Mouse (Mus musculus): Measurements from ENCODE around the gene Exosc7. TPM values are rescaled to one million over a fixed set of nuclear protein-coding genes. Genes with fewer than 3 reads are reported as not detected.

The Exosc7 gene
- polyA plus RNA-seq, 1 experiment from 2014 or later, result 11.6 TPM

- H3K36me3 ChIP-seq (ENCODE audit: inconsistent target), result no peaks in the 10 kb centered on the region
- WGBS (ENCODE audit: missing documents), result 85% methylated on average over 2 of the region's 2 CpGs
- H3K79me2 ChIP-seq (ENCODE audit: inconsistent target), result no peaks in the 10 kb centered on the region
- no peak overlapping the region for H3K4me3 ChIP-seq (ENCODE audit: inconsistent target)
- no peak overlapping the region for H3K27ac ChIP-seq
These were observed 40.1 kb downstream of the Exosc7 start for GRCm38 (mm10) chr9:123153121-123153520.

GRCm38 (mm10) chr9:123156910-123157361 is 43.9 kb downstream of the Exosc7 start:
- 86% methylated on average over 13 of the region's 30 CpGs for WGBS (ENCODE audit: missing documents)

GRCm38 (mm10) chr9:123157699-123158098 is 44.7 kb downstream of the Exosc7 start:
- Histone ChIP-seq H3K79me2 (ENCODE audit: inconsistent target) (no peaks in the 10 kb centered on the region), H3K4me3 (ENCODE audit: inconsistent target) (no peak overlapping the region), H3K36me3 (ENCODE audit: inconsistent target) (no peaks in the 10 kb centered on the region), H3K27ac (no peak overlapping the region)

More at GRCm38 (mm10) chr9:123156910-123157361, 43.9 kb downstream of the Exosc7 start:
- no peaks in the 10 kb centered on the region for H3K36me3 ChIP-seq (ENCODE audit: inconsistent target)
- no peaks in the 10 kb centered on the region for H3K79me2 ChIP-seq (ENCODE audit: inconsistent target)
- H3K4me3 ChIP-seq (ENCODE audit: inconsistent target), result no peak overlapping the region
- H3K27ac ChIP-seq, result no peak overlapping the region

- WGBS (ENCODE audit: missing documents), result 41% methylated on average over 8 of the region's 8 CpGs
- Histone ChIP-seq H3K27ac (no peak overlapping the region), H3K36me3 (ENCODE audit: inconsistent target) (no peaks in the 10 kb centered on the region)
These were observed 45.3 kb downstream of the Exosc7 start for GRCm38 (mm10) chr9:123158125-123158836.

GRCm38 (mm10) chr9:123159330-123159729 is 46.3 kb downstream of the Exosc7 start:
- no peaks in the 10 kb centered on the region for H3K79me2 ChIP-seq (ENCODE audit: inconsistent target)
- 44% methylated on average over 7 of the region's 7 CpGs for WGBS (ENCODE audit: missing documents)

More at GRCm38 (mm10) chr9:123158125-123158836, 45.3 kb downstream of the Exosc7 start:
- no peak overlapping the region for H3K4me3 ChIP-seq (ENCODE audit: inconsistent target)
- no peaks in the 10 kb centered on the region for H3K79me2 ChIP-seq (ENCODE audit: inconsistent target)

GRCm38 (mm10) chr9:123161792-123162191 is 48.8 kb downstream of the Exosc7 start:
- Histone ChIP-seq H3K79me2 (ENCODE audit: inconsistent target) (no peaks in the 10 kb centered on the region), H3K27ac (no peak overlapping the region), H3K4me3 (ENCODE audit: inconsistent target) (no peak overlapping the region), H3K36me3 (ENCODE audit: inconsistent target) (no peaks in the 10 kb centered on the region)
- WGBS (ENCODE audit: missing documents), result 92% methylated on average over 2 of the region's 2 CpGs

More at GRCm38 (mm10) chr9:123159330-123159729, 46.3 kb downstream of the Exosc7 start:
- Histone ChIP-seq H3K36me3 (ENCODE audit: inconsistent target) (no peaks in the 10 kb centered on the region), H3K4me3 (ENCODE audit: inconsistent target) (no peak overlapping the region), H3K27ac (no peak overlapping the region)

GRCm38 (mm10) chr9:123162985-123163694 is 50.1 kb downstream of the Exosc7 start:
- WGBS (ENCODE audit: missing documents), result 84% methylated on average over 4 of the region's 4 CpGs
- Histone ChIP-seq H3K79me2 (ENCODE audit: inconsistent target) (no peaks in the 10 kb centered on the region), H3K36me3 (ENCODE audit: inconsistent target) (no peaks in the 10 kb centered on the region), H3K27ac (no peak overlapping the region), H3K4me3 (ENCODE audit: inconsistent target) (no peak overlapping the region)

GRCm38 (mm10) chr9:123165781-123166443 is 52.9 kb downstream of the Exosc7 start:
- H3K79me2 ChIP-seq (ENCODE audit: inconsistent target), result no peaks in the 10 kb centered on the region
- no peak overlapping the region for H3K27ac ChIP-seq
- WGBS (ENCODE audit: missing documents), result 97% methylated on average over 3 of the region's 3 CpGs
- no peak overlapping the region for H3K4me3 ChIP-seq (ENCODE audit: inconsistent target)
- no peaks in the 10 kb centered on the region for H3K36me3 ChIP-seq (ENCODE audit: inconsistent target)

- Histone ChIP-seq H3K36me3 (ENCODE audit: inconsistent target) (no peaks in the 10 kb centered on the region), H3K4me3 (ENCODE audit: inconsistent target) (no peak overlapping the region), H3K27ac (no peak overlapping the region), H3K79me2 (ENCODE audit: inconsistent target) (no peaks in the 10 kb centered on the region)
- 69% methylated on average over 6 of the region's 6 CpGs for WGBS (ENCODE audit: missing documents)
These were observed 60.7 kb downstream of the Exosc7 start for GRCm38 (mm10) chr9:123173760-123174159.

GRCm38 (mm10) chr9:123174356-123174755 is 61.3 kb downstream of the Exosc7 start:
- Histone ChIP-seq H3K36me3 (ENCODE audit: inconsistent target) (no peaks in the 10 kb centered on the region), H3K4me3 (ENCODE audit: inconsistent target) (no peak overlapping the region), H3K79me2 (ENCODE audit: inconsistent target) (no peaks in the 10 kb centered on the region), H3K27ac (no peak overlapping the region)
- 95% methylated on average over 4 of the region's 4 CpGs for WGBS (ENCODE audit: missing documents)

GRCm38 (mm10) chr9:123177380-123178048 is 64.5 kb downstream of the Exosc7 start:
- H3K79me2 ChIP-seq (ENCODE audit: inconsistent target), result no peaks in the 10 kb centered on the region
- no peaks in the 10 kb centered on the region for H3K36me3 ChIP-seq (ENCODE audit: inconsistent target)
- no peak overlapping the region for H3K4me3 ChIP-seq (ENCODE audit: inconsistent target)
- 66% methylated on average over 9 of the region's 9 CpGs for WGBS (ENCODE audit: missing documents)
- no peak overlapping the region for H3K27ac ChIP-seq

- no peak overlapping the region for H3K4me3 ChIP-seq (ENCODE audit: inconsistent target)
- 94% methylated on average over 6 of the region's 6 CpGs for WGBS (ENCODE audit: missing documents)
- no peaks in the 10 kb centered on the region for H3K36me3 ChIP-seq (ENCODE audit: inconsistent target)
These were observed 67.0 kb downstream of the Exosc7 start for GRCm38 (mm10) chr9:123180003-123180402.

GRCm38 (mm10) chr9:123183226-123183625 is 70.2 kb downstream of the Exosc7 start:
- H3K79me2 ChIP-seq (ENCODE audit: inconsistent target), result no peaks in the 10 kb centered on the region
- no peak overlapping the region for H3K27ac ChIP-seq
- H3K4me3 ChIP-seq (ENCODE audit: inconsistent target), result no peak overlapping the region
- WGBS (ENCODE audit: missing documents), result 91% methylated on average over 8 of the region's 8 CpGs
- no peaks in the 10 kb centered on the region for H3K36me3 ChIP-seq (ENCODE audit: inconsistent target)

More at GRCm38 (mm10) chr9:123180003-123180402, 67.0 kb downstream of the Exosc7 start:
- Histone ChIP-seq H3K79me2 (ENCODE audit: inconsistent target) (no peaks in the 10 kb centered on the region), H3K27ac (no peak overlapping the region)

GRCm38 (mm10) chr9:123185546-123185945 is 72.5 kb downstream of the Exosc7 start:
- no peak overlapping the region for H3K4me3 ChIP-seq (ENCODE audit: inconsistent target)
- no peak overlapping the region for H3K27ac ChIP-seq
- no peaks in the 10 kb centered on the region for H3K79me2 ChIP-seq (ENCODE audit: inconsistent target)
- WGBS (ENCODE audit: missing documents), result 8% methylated on average over 2 of the region's 2 CpGs
- no peaks in the 10 kb centered on the region for H3K36me3 ChIP-seq (ENCODE audit: inconsistent target)
